Mouse (Mus musculus) adrenal gland, postnatal 10 days (tissue): ENCODE results near the gene Cyp1a1. TPM values are rescaled to one million over a fixed set of nuclear protein-coding genes. Genes with fewer than 3 reads are reported as not detected.
A peak's percentile ranks its signal among the peaks of the same experiment; 100 is the strongest.
"Not testable (repeated sequence)": the region's sequence is repeated elsewhere in the genome, so short reads cannot be mapped to it uniquely, and the experiment has no call there.

ENCODE experiments used
- DNase-seq: peaks from one replicate; pipeline ENCODE4 v3.0.0; 2021; ENCODE audit warnings: mixed read lengths
- total RNA-seq, 2 experiments: library from RNA; stranded (reverse); gene quantifications; 2 replicates each; pipeline ENCODE4 v1.2.3; 2021

Cyp1a1 gene
- total RNA-seq, 2 experiments from 2014 or later: 0.15 to 0.45 TPM

DNA sequence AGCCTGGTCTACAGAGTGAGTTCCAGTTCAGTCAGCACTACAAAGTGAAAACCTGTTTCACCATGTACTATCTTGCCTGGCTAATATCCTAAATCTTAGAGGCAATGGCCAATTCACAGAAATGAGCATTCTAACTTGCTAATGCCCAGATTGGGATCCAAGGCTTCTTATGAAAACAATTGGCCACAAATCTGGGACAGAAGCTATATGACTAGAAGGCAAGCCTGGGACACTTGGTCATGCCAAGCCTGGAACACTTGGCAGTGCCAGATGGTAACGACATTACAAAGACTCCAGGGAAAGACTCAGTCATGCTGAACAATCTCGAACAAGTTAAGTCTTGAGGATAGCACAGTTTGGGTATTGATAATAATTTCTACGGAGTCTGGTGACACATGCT, 18.8 kb downstream of the Cyp1a1 start:
- DNase-seq: no peak

DNA sequence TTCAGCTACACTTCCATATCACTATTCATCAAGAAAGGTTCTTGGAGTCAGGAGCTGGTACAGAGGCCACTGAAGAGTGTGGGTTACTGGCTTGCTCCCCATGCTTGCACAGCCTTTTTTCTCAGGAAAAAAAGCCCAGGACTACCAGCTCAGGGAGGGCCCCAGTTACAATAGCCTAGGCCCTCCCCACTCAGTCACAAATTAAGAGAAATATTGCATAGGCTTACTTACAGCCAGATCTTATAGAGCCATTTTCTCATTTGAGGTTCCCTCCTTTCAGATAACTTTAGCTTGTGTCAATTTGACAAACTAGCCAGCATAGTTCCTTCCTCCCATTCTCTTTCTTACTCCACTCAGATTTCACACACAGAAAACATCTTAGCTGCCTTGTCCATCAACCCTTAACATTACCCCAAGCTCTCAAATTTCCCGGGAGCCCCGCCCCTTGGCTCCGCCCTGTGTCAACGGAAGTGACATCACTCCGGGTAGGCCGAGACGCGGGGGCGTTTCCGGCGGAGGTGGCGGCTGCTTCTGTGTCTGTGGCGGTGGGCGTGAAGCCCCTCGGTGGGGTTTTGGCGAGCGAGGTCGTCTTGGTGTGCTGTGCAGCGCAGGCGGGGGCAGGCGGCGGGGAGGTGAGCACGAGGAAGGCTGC, 20.5 kb downstream of the Cyp1a1 start, which contains the start of gene Edc3:
Gene Edc3 (plus strand): TSS at position 473 of the 652 bp plus-strand sequence.
- peak; percentile 96 for DNase-seq

DNA sequence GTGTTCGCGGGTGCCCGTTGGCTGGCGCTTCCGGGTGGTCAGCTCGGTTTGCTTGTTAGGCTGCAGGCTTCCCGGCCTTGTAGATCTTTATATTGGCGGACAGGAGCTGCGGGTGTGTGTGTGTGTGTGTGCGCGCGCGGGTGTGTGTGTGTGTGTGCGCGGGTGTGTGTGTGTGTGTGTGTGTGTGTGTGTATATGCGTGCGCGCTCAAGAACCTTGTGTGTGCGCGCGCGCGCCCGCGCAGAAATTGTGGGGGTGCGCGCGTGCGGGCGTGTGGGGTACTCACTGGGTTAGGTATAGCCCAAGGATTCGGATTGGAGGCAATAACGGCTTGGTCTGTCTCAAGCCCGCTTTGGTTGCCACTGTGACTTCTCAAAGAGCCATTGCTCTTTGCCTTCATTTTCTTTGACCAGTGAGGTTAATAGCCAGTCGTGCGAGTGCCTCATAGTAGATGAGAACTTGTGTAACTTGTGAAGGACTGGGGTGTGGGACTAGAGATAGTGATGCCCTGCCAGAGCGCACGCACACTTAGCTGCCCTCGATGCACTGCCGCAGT, 21.1 kb downstream of the Cyp1a1 start:
- DNase-seq: peak; percentile 53

DNA sequence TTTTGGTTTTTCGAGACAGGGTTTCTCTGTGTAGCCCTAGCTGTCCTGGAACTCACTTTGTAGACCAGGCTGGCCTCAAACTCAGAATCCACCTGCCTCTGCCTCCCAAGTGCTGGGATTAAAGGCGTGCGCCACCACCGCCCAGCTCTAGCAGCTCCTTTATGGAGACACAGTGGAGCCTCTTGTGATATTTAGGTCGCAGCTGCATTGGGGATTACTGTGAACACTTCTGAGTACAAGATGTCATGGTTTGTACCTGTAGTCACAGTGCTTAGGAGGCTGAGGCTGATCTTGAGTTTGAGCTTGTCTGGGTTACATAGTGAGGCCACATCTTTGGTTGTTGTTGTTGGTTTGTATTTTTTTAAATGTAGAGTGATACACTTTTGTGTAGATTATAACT, 22.5 kb downstream of the Cyp1a1 start:
- DNase-seq: not testable (repeated sequence)

DNA sequence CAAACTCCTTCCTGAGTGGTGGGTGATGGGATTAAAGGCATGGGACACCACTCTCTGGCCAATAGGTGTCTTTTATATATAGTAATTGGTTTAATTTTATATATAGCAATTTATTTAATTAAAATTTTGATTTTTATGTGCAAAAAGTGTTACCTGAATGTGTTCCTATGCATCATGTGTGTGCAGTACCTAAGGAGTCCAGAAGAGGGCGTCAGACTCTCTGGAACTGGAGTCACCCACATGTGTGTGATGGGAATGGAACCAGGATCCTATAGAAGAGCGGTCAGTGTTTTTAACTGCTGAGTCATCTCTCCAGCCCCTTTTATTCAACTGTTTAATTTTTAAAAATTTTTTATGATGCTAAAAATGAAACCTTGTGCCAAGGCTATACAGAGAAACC, 24.5 kb downstream of the Cyp1a1 start:
- no peak for DNase-seq

DNA sequence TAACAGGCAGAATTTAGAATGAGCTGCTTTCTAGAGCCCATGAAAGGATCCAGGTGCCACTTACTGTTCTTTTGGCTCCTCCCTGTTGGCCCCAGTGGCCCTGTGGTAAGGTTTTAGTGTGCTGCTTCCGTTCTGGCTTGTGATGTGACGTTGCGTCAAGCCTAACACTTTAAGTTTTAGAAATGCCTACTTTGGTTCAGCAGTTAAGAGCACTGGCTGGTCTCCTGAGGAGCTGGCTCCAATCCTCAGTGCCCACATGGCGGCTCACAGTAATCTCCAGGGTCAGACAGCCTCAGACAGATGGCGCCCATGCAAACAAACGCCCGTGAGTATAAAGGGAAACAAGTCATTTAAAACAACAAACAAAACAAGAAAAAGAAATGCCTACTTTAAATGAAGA, 30.7 kb downstream of the Cyp1a1 start:
- DNase-seq: peak; percentile 43

DNA sequence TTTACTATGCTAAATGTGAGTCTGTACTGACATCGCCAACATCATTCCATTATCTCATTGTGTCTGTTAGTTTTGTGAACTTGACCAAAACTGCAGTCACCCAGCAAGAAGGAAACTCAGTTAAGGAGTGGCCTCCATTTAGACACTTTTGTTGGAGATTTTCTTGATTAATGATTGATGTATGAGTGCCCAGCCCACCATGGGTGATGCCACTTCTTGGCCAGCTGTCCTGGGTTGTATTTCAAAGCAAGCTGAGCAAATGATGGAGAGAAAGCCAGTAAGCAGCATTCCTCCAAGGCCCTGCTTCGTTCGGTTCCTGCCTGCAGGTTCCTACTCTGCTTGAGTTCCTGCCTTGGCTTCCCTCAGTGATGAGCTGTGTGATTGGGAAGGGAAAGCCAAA, 33.0 kb downstream of the Cyp1a1 start:
- DNase-seq: no peak

DNA sequence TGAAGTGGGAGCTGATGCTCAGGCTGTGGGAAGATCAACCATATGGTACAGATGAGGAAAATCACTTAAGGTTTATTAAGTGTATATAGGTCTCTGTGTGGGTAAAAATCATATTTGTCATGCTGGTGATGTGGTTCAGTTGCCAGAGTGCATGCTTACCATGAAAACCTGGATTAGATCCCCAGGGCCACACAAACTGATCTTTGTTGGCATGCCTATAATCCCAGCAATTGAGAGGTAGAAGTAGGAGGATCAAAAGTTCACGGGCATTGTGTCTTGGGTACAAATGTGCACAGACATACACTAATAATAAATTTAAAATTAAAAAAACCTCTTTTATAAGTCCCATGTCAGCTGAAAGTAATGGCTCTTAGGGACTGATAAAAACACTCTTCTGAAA, 34.6 kb downstream of the Cyp1a1 start:
- DNase-seq: no peak

DNA sequence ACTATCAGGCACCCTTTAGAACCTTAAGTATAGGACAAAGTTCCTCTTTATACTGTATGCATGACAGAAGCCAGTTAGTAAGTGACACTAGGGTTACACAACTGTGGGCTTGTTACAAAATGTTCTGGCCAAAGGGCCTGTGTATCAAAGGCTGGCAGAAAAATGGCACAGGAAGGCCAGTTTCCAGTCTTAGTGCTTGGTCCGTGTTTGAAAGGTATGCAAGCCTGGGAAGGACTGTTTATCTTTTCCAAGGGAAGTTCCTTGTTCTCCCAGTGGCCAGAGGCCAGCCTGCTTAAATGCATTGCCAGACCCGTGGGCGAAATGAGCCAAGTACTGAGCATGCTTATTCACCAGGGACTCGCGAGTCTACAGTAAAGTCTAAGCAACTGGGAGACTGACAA, 35.6 kb downstream of the Cyp1a1 start:
- peak; percentile 77 for DNase-seq

DNA sequence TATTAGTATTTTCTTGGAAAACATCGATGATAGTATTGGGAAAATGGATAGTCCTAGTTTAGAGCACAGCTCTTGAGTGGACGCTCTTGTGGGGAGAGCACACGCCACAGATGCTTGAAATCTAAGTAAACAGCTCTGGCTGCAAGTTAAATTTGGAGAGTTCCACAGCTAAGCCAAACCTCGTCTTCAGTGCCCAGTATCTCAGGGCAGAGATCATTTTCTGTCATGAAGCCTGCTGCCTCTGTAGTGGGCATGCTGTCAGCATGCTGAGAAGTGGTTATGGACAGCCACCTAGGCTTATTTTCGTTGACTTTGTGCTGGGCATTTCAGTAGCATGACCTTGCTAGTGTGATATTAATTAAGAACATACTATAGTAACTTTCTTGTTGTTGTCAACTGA, 36.1 kb downstream of the Cyp1a1 start:
- DNase-seq: no peak

DNA sequence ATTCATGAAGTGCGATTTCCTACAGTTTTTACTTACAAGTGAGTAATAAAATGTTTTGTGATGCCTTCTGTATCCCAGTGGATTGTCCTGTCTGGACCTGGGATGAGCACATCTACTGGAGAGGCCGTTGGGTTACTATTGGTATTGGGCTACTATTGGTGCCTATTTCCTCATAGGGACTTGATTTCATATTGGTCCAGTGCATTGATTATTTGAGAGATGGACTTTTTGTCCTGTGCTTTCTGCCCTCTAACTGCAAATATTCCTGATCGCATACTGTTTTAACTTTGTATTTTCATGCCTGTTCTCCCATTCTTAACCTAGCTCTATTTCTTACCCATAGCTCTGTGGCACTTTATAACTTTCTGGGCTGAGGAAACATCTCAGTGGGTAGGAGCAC, 37.0 kb downstream of the Cyp1a1 start:
- no peak for DNase-seq

DNA sequence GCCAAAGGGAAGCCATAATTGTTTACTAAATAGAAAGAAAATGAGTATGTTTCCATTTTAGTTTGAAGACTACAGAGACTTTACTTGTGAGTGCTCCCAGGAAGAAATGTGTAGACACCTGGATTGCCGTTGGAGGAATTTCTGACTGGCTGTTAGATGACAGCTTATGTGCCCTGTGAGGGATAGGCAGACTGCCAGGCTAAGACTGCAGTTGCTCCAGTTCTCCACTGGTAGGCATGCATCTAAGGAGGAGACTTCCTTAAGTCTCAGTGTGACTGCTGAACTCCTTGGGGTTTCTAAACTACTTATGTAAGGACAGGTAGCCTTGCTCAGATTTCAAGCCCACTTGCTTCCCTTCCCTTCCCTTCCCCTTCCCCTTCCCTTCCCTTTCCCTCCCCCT, 40.6 kb downstream of the Cyp1a1 start:
- no peak for DNase-seq

DNA sequence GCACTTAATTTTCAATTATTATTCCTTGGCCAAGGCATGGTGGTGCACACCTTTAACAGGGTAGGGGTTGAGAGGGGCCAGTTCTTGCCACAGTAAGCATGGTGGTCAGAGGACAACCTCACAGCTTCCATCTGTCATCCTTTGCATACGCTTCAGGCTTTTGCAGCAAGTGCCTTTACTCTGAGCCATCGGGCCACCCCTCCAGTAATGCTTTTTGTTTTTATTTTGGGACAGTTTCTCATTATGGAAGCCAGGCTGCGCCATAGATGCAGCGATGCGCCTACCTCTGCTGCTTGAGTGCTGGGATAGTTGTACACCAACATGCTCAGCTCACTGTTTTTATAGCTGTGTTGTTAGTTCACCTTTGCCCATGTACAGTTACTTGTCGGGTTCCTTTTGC, 45.9 kb downstream of the Cyp1a1 start:
- DNase-seq: no peak

DNA sequence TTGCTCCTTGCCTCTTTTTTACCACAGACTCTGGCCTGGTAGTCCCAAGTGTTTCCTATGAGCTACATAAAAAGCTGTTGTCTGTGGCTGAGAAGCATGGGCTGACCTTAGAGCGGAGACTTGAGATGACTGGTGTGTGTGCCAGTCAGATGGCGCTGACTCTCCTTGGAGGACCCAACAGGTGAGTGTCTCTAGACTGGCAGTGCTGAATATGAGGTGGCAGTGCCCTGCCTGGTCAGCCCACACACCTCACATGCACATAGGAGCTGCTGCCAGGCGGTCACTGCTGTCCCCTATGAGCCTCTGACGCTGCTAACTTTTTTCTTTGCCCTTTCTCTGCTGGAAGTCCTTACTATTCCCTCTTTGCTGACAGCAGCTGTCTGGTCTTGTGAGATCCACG, 52.1 kb downstream of the Cyp1a1 start:
- DNase-seq: no peak

DNA sequence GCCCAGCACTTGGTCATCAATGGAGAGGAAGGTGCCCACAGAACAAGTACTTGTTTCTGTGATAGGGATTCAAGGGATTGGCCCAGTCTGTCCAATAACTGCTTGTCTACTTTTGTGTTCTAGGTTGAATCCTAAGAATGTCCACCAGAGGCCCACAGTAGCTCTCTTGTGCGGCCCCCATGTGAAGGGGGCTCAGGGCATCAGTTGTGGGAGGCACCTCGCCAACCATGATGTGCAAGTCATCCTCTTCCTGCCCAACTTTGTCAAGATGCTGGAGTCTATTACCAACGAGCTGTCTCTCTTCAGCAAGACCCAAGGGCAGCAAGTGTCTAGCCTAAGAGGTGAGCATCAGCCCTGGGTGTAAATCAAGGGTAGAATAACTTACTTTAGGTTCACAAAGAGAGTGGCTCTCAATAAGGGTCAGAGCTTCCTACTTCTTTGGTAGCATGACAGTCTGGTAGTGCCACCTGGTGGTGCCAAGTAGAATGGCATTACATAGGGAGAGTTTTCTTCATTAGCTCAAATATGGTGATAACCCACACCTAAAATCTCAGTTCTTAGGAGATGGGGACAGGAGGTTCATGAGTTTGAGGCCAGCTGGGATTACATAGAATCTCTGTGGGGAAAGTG, 56.8 kb downstream of the Cyp1a1 start:
- DNase-seq: peak; percentile 54

DNA sequence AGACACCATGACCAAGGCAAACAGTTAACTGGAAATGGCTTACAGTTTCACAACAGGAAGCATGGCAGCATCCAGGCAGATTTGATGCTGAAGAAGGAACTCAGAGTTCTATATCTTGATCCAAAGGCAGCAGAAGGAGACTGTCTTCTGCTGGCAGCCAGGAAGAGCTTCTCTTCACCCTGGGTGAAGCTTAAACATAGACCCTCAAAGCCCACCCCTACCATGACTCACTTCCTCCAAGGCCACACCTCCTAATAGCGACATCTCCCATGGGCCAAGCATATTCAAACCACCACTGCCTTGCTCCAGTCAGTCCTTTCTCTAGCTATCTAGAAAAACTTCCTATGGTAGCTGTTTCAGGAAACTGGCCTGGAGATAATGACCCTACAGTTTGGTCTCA, 59.3 kb downstream of the Cyp1a1 start:
- no peak for DNase-seq

DNA sequence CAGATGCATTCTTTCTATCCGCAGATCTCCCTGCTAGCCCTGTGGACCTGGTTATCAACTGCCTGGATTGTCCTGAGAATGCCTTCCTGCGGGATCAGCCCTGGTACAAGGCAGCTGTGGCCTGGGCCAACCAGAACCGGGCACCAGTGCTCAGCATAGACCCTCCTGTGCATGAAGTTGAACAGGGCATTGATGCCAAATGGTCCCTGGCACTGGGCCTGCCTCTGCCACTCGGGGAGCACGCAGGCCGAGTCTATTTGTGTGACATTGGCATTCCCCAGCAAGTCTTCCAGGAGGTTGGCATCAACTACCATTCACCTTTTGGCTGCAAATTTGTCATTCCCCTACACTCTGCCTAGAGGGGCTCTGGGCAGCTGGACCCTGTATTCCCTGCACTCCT, 60.4 kb downstream of the Cyp1a1 start:
- DNase-seq: peak; percentile 51

DNA sequence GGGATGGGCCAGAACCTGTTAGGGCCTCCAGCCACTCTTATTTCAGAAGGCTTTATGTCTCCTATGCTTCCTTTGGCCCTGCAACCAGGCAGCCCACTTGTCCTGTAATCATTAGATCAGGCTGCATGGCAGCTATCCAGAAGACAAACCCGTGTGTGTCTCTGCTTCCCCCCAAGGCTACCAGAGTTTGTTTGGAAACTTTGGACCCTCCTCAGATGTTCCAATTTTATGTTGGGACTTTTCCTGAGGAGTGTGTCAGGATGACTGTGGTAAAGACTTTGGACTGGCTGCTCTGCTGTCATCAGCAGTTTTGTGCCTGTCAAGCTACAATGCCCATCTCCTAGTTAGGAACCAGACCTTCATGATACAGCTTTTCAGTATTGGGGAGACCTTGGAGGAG, 61.1 kb downstream of the Cyp1a1 start:
- DNase-seq: no peak

DNA sequence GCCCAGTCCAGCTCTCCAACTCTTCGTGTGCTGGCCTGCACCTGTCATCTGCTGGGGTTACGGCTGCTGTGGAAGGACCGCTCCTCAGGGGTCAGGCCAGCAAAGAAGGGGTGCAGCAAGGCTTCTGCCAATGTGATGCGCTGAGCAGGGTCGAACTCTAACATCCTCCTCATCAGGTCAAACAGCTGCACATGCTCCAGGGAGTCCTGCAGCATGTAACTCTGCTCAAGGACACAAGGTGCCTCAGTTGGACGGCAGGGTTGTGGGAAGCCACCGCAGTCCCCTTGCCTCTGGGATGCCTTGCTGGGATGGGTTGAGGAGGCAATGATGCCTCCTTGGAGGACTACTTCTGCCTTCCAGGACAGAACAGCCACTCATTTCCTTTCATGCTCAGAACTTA, 63.2 kb downstream of the Cyp1a1 start:
- no peak for DNase-seq

Other genes with a start within 250 kb of the Cyp1a1 start
- 10 to 100 TPM; 13.9 to 21.9 TPM for gene Ppcdc, start 247.8 kb upstream of the Cyp1a1 start, total RNA-seq
- 10 to 100 TPM; 15.2 to 19.9 TPM for gene Scamp5, start 219.9 kb upstream of the Cyp1a1 start, total RNA-seq
- 1 to 10 TPM; 1.8 to 3.6 TPM for gene Rpp25, start 183.9 kb upstream of the Cyp1a1 start, total RNA-seq
- 1,000 to 10,000 TPM; 1,277 to 1,442 TPM for gene Cox5a, start 166.7 kb upstream of the Cyp1a1 start, total RNA-seq
- 10 to 100 TPM; 19.6 to 23.4 TPM for gene Fam219b, start 150.4 kb upstream of the Cyp1a1 start, total RNA-seq
- gene Mpi, start 135.2 kb upstream of the Cyp1a1 start, total RNA-seq: 10 to 100 TPM; 31.1 to 47.1 TPM
- gene Scamp2, start 127.0 kb upstream of the Cyp1a1 start, total RNA-seq: 10 to 100 TPM; 42.9 to 48.5 TPM
- gene Ulk3, start 98.5 kb upstream of the Cyp1a1 start, total RNA-seq: 10 to 100 TPM in 1 of 2 experiments, 1 to 10 TPM in 1; 9.2 to 17.0 TPM
- not detected for gene Cplx3, start 81.6 kb upstream of the Cyp1a1 start, total RNA-seq
- gene Lman1l, start 67.2 kb upstream of the Cyp1a1 start, total RNA-seq: not detected
- gene Csk, start 34.3 kb upstream of the Cyp1a1 start, total RNA-seq: 10 to 100 TPM; 61.5 to 63.7 TPM
- 10 to 100 TPM; 14.5 to 36.5 TPM for gene Cyp1a2, start 4.2 kb upstream of the Cyp1a1 start, total RNA-seq
- gene Edc3, start 20.6 kb downstream of the Cyp1a1 start, total RNA-seq: 10 to 100 TPM; 11.7 to 12.0 TPM
- 10 to 100 TPM; 65.3 to 79.1 TPM for gene Clk3, start 77.9 kb downstream of the Cyp1a1 start, total RNA-seq
- gene Arid3b, start 148.9 kb downstream of the Cyp1a1 start, total RNA-seq: 1 to 10 TPM; 3.3 to 4.4 TPM
- 10 to 100 TPM; 71.2 to 74.8 TPM for gene Ubl7, start 223.1 kb downstream of the Cyp1a1 start, total RNA-seq